Mouse (Mus musculus) spleen, postnatal 0 days (tissue): ENCODE data around the gene Btg2. TPM values are rescaled to one million over a fixed set of nuclear protein-coding genes. Genes with fewer than 3 reads are reported as not detected.

ENCODE experiments used
- polyA plus RNA-seq: library from polyadenylated mRNA; unstranded; fragments of >200 nt; fragmentation: Nextera tagmentation; extraction: Ambion mirVana; gene quantifications from 2 replicates; pipeline ENCODE4 v1.2.1, GENCODE M21; 2015

Btg2 gene
- 102 and 120 TPM in 2 replicates for polyA plus RNA-seq

DNA sequence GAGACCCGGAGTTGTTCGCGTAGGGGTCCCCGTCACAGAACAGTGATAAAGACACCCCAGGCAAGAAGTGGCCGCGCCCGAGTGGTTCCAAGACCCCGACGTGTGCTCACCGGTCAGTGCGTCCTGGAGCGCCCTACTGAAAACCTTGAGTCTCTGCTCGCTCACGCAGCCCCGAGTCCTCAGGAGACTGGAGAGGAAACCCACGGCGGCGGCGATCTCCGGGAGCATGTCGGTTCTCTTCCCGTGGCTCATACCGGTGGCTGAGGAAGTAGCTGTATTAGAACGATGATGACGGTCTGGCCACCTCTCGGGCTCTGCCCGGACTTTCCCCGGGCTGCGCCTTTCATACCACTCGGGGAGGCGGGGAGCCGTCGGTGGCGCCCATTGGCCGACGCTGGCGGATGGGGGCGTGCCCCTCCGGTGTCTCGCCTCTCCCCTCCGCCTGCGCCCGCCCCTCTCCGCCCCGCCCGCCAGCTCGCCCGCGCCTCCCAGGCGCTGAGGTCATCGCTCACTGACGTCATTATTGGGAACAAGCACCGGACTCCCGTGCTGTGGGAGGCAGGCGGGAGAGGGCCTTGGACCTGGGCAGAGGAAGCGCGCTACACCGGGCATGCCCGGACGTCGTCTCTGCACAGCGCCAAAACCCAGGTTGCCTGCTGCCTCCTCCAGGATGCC, at the start of gene Btg2:
Gene Btg2, minus strand, starts transcription at position 319 of the 675 bp plus-strand sequence.

DNA sequence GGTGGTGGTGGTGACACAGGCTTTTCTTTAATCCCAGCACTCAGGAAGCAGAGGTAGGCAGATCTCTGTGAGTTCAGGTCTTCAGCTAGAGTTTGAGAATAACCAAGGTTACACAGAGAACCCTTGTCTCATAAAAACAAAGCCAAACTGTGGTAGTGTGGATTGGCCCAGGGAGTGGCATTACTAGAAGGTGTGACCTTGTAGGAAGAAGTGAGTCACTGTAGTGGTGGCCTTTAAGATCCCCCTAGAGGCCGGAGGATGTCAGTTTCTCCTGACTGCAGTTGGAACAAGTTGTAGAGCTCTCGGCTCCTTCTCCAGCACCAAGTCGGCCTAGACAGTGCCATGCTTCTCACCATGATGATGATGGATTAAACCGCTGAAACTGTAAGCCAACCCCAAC, 32.1 kb upstream of the Btg2 start, which contains the start of gene Chit1:
Gene Chit1, plus strand, starts transcription at position 264 of the 400 bp plus-strand sequence.

DNA sequence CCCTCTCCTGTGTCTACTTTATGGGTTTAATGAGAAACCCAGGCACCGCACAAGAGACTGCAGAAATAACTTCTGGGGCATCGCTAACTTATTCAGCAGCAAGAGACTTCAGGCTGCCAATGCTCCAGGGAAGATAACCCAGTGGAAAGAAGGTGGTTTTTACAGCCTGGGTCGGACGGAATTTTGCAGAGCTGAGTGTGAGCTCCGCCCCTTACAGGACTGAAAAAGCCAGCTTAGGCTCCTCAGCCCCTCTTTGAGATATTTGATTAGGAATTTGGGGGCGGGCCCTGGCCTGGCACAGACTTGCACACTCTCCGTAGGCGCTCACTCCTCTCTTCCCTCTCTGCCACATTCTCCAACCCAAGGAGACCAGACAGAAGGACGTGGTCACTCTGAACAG, 41.7 kb downstream of the Btg2 start, which contains the start of gene Fmod:
Gene Fmod, plus strand, starts transcription at position 83 of the 400 bp plus-strand sequence.

Other genes with a start within 250 kb of the Btg2 start
- not detected in 2 replicates for gene Optc, start 171.1 kb downstream of the Btg2 start, polyA plus RNA-seq
- 1.2 and 1.5 TPM in 2 replicates for gene Prelp, start 157.7 kb downstream of the Btg2 start, polyA plus RNA-seq
- gene Fmod, start 41.9 kb downstream of the Btg2 start, polyA plus RNA-seq, result 5.7 and 8.8 TPM in 2 replicates
- 0.25 and 0.38 TPM in 2 replicates for gene Chit1, start 32.1 kb upstream of the Btg2 start, polyA plus RNA-seq
- 39.8 and 60.1 TPM in 2 replicates for gene Chil1, start 103.1 kb upstream of the Btg2 start, polyA plus RNA-seq
- 0.06 TPM in 1 of 2 replicates, not detected in the other for gene Mybph, start 114.3 kb upstream of the Btg2 start, polyA plus RNA-seq
- gene Adora1, start 156.3 kb upstream of the Btg2 start, polyA plus RNA-seq, result 0.13 and 0.16 TPM in 2 replicates
- 0.07 and 0.19 TPM in 2 replicates for gene Myog, start 210.9 kb upstream of the Btg2 start, polyA plus RNA-seq